Mouse (Mus musculus) liver, embryonic 14.5 days (tissue): ENCODE data around the gene Smagp.

Experiments
- CTCF ChIP-seq: IDR thresholded peaks from 2 replicates; pipeline ENCODE4 v1.5.1; 2016; ENCODE audit warnings: antibody characterized with exemption, low read depth, control low read depth
- EP300 ChIP-seq: IDR thresholded peaks from 2 replicates; pipeline ENCODE4 v1.6.1; 2016; ENCODE audit warnings: antibody characterized with exemption, low read depth

- no peak for TF ChIP-seq CTCF
- TF ChIP-seq EP300: no peak
Measured at GRCm38 (mm10) chr15:100627287-100627686, 9.5 kb downstream of the Smagp start.
